Mouse (Mus musculus) megakaryocyte, embryonic 14.5 days (primary cell): ENCODE results near the gene Fip1l1.

Experiments used
- FLI1 ChIP-seq: IDR thresholded peaks from 2 replicates; pipeline ENCODE4 v1.6.1; 2012; ENCODE audit warnings: low read length, inconsistent platforms, mixed read lengths
- GATA1 ChIP-seq: IDR thresholded peaks from 3 replicates; pipeline ENCODE4 v1.6.1; 2012; ENCODE audit warnings: mixed read lengths, low read length, inconsistent platforms, borderline replicate concordance

GRCm38 (mm10) chr5:74601965-74602364 is 66.7 kb downstream of the Fip1l1 start:
- TF ChIP-seq FLI1 (no peak), GATA1 (no peak)
